Comparison of ENCODE assay signal across 10 mouse cellular contexts in genomic region chr3:84169393-84170005, GRCm38 (mm10). TPM values are rescaled to one million over a fixed set of nuclear protein-coding genes. Genes with fewer than 3 reads are reported as not detected.
A peak's percentile ranks its signal among the peaks of the same experiment; 100 is the strongest.
DNase-seq lines count a peak whose midpoint lies in the region; ATAC-seq and TF ChIP-seq lines count a peak whose summit lies in the region.
"Had no signal": no experiment of that assay in that cellular context is flagged by ENCODE, and none has a peak within 500 bp of the region (broad histone marks: within the 10 kb centered on the region; RNA-seq: fewer than 3 reads in every experiment).

No protein-coding gene starts in this region.

- H3K9me3 ChIP-seq in kidney, postnatal 0 days (replicated peaks; ENCODE audit: low read length) = no peaks in the 10 kb centered on the region

- WGBS in kidney, postnatal 0 days = 74% methylated on average over 8 of the region's 8 CpGs

- ATAC-seq in kidney, postnatal 0 days (replicated peaks; ENCODE audit: low FRiP score, low read depth) = no peak
- ATAC-seq in frontal cortex, adult (ENCODE audit: low TSS enrichment) = no peak

- peak; percentile 15; the same call in 1 of the 2 replicates for TF ChIP-seq CTCF in kidney, postnatal 0 days (IDR thresholded peaks at IDR 0.05; ENCODE audit: low read depth)
- TF ChIP-seq CTCF in brain, embryonic 14.5 days (IDR thresholded peaks at IDR 0.05; ENCODE audit: borderline replicate concordance, extremely low read depth, insufficient read depth, insufficient read length) = peak; percentile 31; the same call in 1 of the 2 replicates

- no peak for DNase-seq in kidney, postnatal 0 days (ENCODE audit: low spot score)
- no peak for DNase-seq in kidney, adult 8-10 months
- peak; percentile 20 for DNase-seq in thymus, postnatal 14 days
- no peak for DNase-seq in thymus, adult 18-20 months
- no peak for DNase-seq in brain, embryonic 14.5 days (ENCODE audit: low read depth)
- no peak for DNase-seq in gastrocnemius, postnatal 25 days

- H3K27me3 ChIP-seq in kidney, postnatal 0 days (ENCODE audit: insufficient read depth, low read length) = no peaks in the 10 kb centered on the region

- no peak overlapping the region for H3K9ac ChIP-seq in kidney, postnatal 0 days (ENCODE audit: low read depth, low read length)

- H3K4me2 ChIP-seq in kidney, postnatal 0 days (ENCODE audit: low read length) = no peak overlapping the region

- H3K4me1 ChIP-seq in kidney, postnatal 0 days (replicated peaks; ENCODE audit: insufficient read depth, low read length) = no peaks in the 10 kb centered on the region

- H3K4me3 ChIP-seq in kidney, postnatal 0 days (replicated peaks; ENCODE audit: low read depth, low read length) = no peak overlapping the region

- no peak overlapping the region for H3K27ac ChIP-seq in kidney, postnatal 0 days

- H3K36me3 ChIP-seq in kidney, postnatal 0 days (ENCODE audit: insufficient read depth, low read length) = peaks cover 22% of the 10 kb centered on the region; the same call in 1 of the 2 replicates

- no peak for TF ChIP-seq POLR2A in brain, embryonic 14.5 days (IDR thresholded peaks at IDR 0.05; ENCODE audit: borderline replicate concordance, extremely low read depth, insufficient read depth, insufficient read length, poor library complexity, severe bottlenecking)

RNA-seq across cellular contexts. Expression of gene Gm6525, which starts 4.4 kb away (rescaled TPM):
- 0.43 and 0.66 TPM in 2 replicates for polyA plus RNA-seq in kidney, postnatal 0 days (2015; fragmentation: Nextera tagmentation; extraction: Ambion mirVana)
- polyA plus RNA-seq in brain, embryonic 14.5 days (2012; rRNA removed) = not detected in 2 replicates
- total RNA-seq in gastrocnemius, postnatal 25 days (2021) = not detected
- total RNA-seq: common myeloid progenitor, adult 5-6 weeks; gastrocnemius, adult 18-20 months; heart, postnatal 25 days had no signal

RNA-seq across cellular contexts. Expression of gene Mnd1, which starts 13.9 kb away (rescaled TPM):
- polyA plus RNA-seq in kidney, postnatal 0 days (2015; fragmentation: Nextera tagmentation; extraction: Ambion mirVana) = 15.3 and 17.2 TPM in 2 replicates
- polyA plus RNA-seq in brain, embryonic 14.5 days (2012; rRNA removed) = 1.7 and 2.5 TPM in 2 replicates
- 1 to 10 TPM; 2.1 to 3.3 TPM for total RNA-seq in gastrocnemius, postnatal 25 days (2021)
